Mouse (Mus musculus) stomach, adult 2 months (tissue): ENCODE measurements around the gene Chrnb4. TPM values are rescaled to one million over a fixed set of nuclear protein-coding genes. Genes with fewer than 3 reads are reported as not detected.

Experiments used
- polyA plus RNA-seq: library from polyadenylated mRNA; depleted of rRNA; stranded (reverse); fragments of >200 nt; gene quantifications from 2 replicates; pipeline ENCODE4 v1.2.3, GENCODE M21; 2012; rRNA removed

The Chrnb4 gene
- 1.2 and 1.3 TPM in 2 replicates for polyA plus RNA-seq

DNA sequence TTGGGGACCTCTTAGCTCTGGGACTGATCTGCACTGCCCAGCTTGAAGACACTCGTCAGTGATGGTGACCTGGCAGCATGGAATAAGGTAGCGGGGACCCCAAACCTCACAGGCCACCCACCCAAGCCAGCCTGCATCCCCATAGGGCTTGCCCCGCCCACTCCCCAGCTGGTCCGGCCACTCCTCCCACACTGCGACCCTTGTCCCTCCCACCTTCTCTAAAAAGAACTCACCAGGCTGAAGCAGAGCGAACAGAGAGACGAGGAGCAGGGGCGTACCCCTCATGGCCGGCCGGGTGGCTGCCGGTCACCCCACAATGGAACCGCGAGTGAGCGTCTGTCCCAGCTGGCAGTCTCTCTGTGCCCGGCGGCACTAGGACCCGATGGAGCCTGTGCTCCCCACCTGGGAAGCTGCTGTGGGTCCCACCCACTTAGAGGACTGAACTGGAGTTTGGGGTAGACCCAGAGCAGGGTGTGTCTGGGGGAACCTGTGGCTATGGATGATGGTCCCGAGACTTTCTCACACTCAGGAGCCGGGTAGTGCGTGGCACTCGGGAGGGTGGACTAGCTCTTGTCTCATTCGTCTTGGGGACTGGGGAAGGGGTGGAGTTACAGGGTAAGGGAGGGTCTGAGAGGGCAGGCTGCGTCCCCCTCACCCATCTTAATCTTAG, at the start of gene Chrnb4:
Gene Chrnb4, minus strand, starts transcription at position 569 of the 670 bp plus-strand sequence.

DNA sequence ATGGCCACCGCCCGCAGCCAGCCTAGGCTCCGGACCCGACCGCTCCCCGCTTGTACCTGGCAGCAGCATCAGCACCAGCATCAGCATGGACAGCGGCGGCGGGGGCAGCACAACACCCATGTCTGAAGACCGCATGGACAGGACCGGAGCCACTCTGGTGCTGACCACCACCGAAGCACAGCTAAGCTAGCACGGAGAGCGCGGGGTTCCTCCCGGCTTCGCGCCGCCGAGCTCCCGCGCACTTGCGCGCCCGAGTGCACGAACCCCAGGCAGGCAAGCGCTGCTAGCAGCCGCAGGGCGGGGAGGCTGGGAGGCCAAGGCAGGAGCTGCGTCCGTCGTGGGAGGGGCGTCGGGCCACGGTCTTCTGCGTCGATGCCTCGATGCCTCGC, 22.3 kb downstream of the Chrnb4 start, which contains the start of gene Chrna3:
Gene Chrna3, minus strand, starts transcription at position 288 of the 389 bp plus-strand sequence.

DNA sequence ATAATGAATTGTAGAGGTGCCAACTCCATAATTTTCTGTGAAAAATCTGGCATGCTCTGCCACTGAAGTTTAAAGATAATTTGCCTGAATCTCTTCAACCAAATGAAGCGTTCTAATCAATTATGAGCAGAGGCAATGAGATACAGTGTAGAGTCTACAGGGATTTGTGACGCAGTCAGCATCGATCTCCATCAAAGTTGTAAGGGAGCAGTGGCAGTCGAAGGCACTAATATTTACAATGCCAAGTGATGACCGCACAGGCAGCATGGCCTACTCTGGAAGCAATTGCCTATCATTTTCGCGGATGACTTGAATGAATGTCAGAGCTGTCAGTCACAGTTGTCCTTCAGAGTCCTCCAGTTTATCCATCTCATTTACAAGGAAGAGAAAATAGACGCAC, 67.9 kb downstream of the Chrnb4 start, which contains the start of gene Chrna5:
Gene Chrna5, plus strand, starts transcription at position 207 of the 400 bp plus-strand sequence.

Other genes starting within 250 kb of the Chrnb4 start
- 0.16 and 0.57 TPM in 2 replicates for gene Ireb2, start 185.0 kb downstream of the Chrnb4 start, polyA plus RNA-seq
- 0.11 and 0.29 TPM in 2 replicates for gene Hykk, start 131.5 kb downstream of the Chrnb4 start, polyA plus RNA-seq
- gene Psma4, start 98.0 kb downstream of the Chrnb4 start, polyA plus RNA-seq = 4.7 and 6.8 TPM in 2 replicates
- not detected in 2 replicates for gene AY074887, start 97.8 kb downstream of the Chrnb4 start, polyA plus RNA-seq
- 0.02 TPM in 1 of 2 replicates, not detected in the other for gene Chrna5, start 67.9 kb downstream of the Chrnb4 start, polyA plus RNA-seq
- 0.52 and 0.71 TPM in 2 replicates for gene Chrna3, start 22.2 kb downstream of the Chrnb4 start, polyA plus RNA-seq
- gene Ube2q2, start 100.1 kb upstream of the Chrnb4 start, polyA plus RNA-seq = 6.3 and 7.2 TPM in 2 replicates
- 3.1 and 3.2 TPM in 2 replicates for gene Fbxo22, start 160.1 kb upstream of the Chrnb4 start, polyA plus RNA-seq